Mouse (Mus musculus): ENCODE measurements around the gene Gucd1. TPM values are rescaled to one million over a fixed set of nuclear protein-coding genes. Genes with fewer than 3 reads are reported as not detected.

Gucd1 gene
- total and polyA plus RNA-seq, 3 experiments, result 16.8 to 19.0 (median 18.0) TPM

- in situ Hi-C loops (cut with MboI; ENCODE audit: low pct_ligation_motif_present, low pct_unique_long_range_greater_than_20kb, low sequenced_read_pairs), result no loop called here
- Histone ChIP-seq H3K9me3 (replicated peaks; ENCODE audit: low read length) (no peaks in the 10 kb centered on the region), H3K9ac (ENCODE audit: insufficient read depth, low read depth) (no peak overlapping the region), H3K27ac (ENCODE audit: insufficient read depth, low read depth) (peak overlapping the region; percentile 78), H3K36me3 (replicated peaks in 1 of 2; ENCODE audit: control insufficient read depth in 1 of 2, insufficient read depth in 1 of 2, low read length in 1 of 2) (peaks cover 13 to 51% of the 10 kb centered on the region in 2 experiments), H3K4me1 (ENCODE audit: control insufficient read depth in 1 of 2, insufficient read depth in 2 of 2) (peaks cover 68 to 97% of the 10 kb centered on the region in 2 experiments), H3K27me3 (replicated peaks) (no peaks in the 10 kb centered on the region), H3K79me2 (replicated peaks; ENCODE audit: control insufficient read depth, extremely low read depth, insufficient read depth, poor library complexity, severe bottlenecking) (no peaks in the 10 kb centered on the region; the same call in none of the 2 replicates), H3K4me2 (ENCODE audit: insufficient read depth, low read depth, poor library complexity, severe bottlenecking) (no peak overlapping the region), H3K4me3 (replicated peaks in 1 of 3; ENCODE audit: low read depth in 2 of 3, low read length in 2 of 3, poor library complexity in 1 of 3) (peak overlapping the region in 1 of 3 experiments; percentile 21)
- dilution Hi-C loops (cut with MboI; ENCODE audit: extremely low pct_ligation_motif_present, extremely low pct_unique_long_range_greater_than_20kb, low sequenced_read_pairs), result no loop called here
- TF ChIP-seq CHD1 (IDR thresholded peaks at IDR 0.05; ENCODE audit: low read depth, low read length), result no peak
- no peak for TF ChIP-seq IRF4 (IDR thresholded peaks at IDR 0.05; ENCODE audit: low read depth, low read length)
- no peak for TF ChIP-seq ETS1 (conservative IDR thresholded peaks at IDR 0.05; ENCODE audit: low read depth, low read length)
- TF ChIP-seq MAX (IDR thresholded peaks at IDR 0.05; ENCODE audit: low read length), result no peak
- TF ChIP-seq UBTF (IDR thresholded peaks at IDR 0.05; ENCODE audit: low read depth, low read length), result no peak
- TF ChIP-seq TBP (conservative IDR thresholded peaks at IDR 0.05; ENCODE audit: low read depth, low read length), result no peak
- TF ChIP-seq JUND (conservative IDR thresholded peaks at IDR 0.05; ENCODE audit: low read depth, low read length), result no peak
- TF ChIP-seq EP300 (IDR thresholded peaks at IDR 0.05; ENCODE audit: low read length), result no peak
- TF ChIP-seq RCOR1 (conservative IDR thresholded peaks at IDR 0.05; ENCODE audit: low read depth, low read length), result no peak
- no peak for TF ChIP-seq E2F4 (IDR thresholded peaks at IDR 0.05; ENCODE audit: insufficient replicate concordance, low read depth, low read length)
- TF ChIP-seq PAX5 (IDR thresholded peaks at IDR 0.05; ENCODE audit: low read length), result no peak
- TF ChIP-seq CHD2 (IDR thresholded peaks at IDR 0.05; ENCODE audit: low read length), result no peak
- no peak for TF ChIP-seq JUN (IDR thresholded peaks at IDR 0.05; ENCODE audit: insufficient read depth, low read depth, low read length)
- TF ChIP-seq GABPA (IDR thresholded peaks at IDR 0.05; ENCODE audit: insufficient replicate concordance, low read depth, low read length), result no peak
- no peak for TF ChIP-seq ELF1 (IDR thresholded peaks at IDR 0.05; ENCODE audit: low read depth, low read length)
- TF ChIP-seq MAZ (IDR thresholded peaks at IDR 0.05; ENCODE audit: low read depth, low read length), result no peak
- no peak for TF ChIP-seq NRF1 (IDR thresholded peaks at IDR 0.05; ENCODE audit: low read depth, low read length)
- TF ChIP-seq SMC3 (IDR thresholded peaks at IDR 0.05; ENCODE audit: low read depth, low read length), result no peak
- TF ChIP-seq USF1 (IDR thresholded peaks at IDR 0.05; ENCODE audit: low read depth, low read length), result no peak
- DNase-seq (ENCODE audit: extremely low read depth), result no peak
Measured at GRCm38 (mm10) chr10:75325821-75326220, 192.0 kb downstream of the Gucd1 start.

- Histone ChIP-seq H3K27ac (ENCODE audit: insufficient read depth, low read depth) (no peak overlapping the region), H3K79me2 (replicated peaks; ENCODE audit: control insufficient read depth, extremely low read depth, insufficient read depth, poor library complexity, severe bottlenecking) (no peaks in the 10 kb centered on the region; the same call in none of the 2 replicates), H3K4me1 (ENCODE audit: control insufficient read depth in 1 of 2, insufficient read depth in 2 of 2) (peaks cover 68 to 97% of the 10 kb centered on the region in 2 experiments), H3K4me3 (replicated peaks in 1 of 3; ENCODE audit: low read depth in 2 of 3, low read length in 2 of 3, poor library complexity in 1 of 3) (no peak overlapping the region), H3K27me3 (replicated peaks) (no peaks in the 10 kb centered on the region), H3K9ac (ENCODE audit: insufficient read depth, low read depth) (no peak overlapping the region), H3K9me3 (replicated peaks; ENCODE audit: low read length) (no peaks in the 10 kb centered on the region), H3K4me2 (ENCODE audit: insufficient read depth, low read depth, poor library complexity, severe bottlenecking) (peak overlapping the region; percentile 8; the same call in 1 of the 2 replicates), H3K36me3 (replicated peaks in 1 of 2; ENCODE audit: control insufficient read depth in 1 of 2, insufficient read depth in 1 of 2, low read length in 1 of 2) (peaks cover 13 to 51% of the 10 kb centered on the region in 2 experiments)
- DNase-seq (ENCODE audit: extremely low read depth), result no peak
- 0 out of 2 replicates have a peak, but pooled peaks have one; percentile 30 for TF ChIP-seq ELF1 (IDR thresholded peaks at IDR 0.05; ENCODE audit: low read depth, low read length)
- TF ChIP-seq EP300 (IDR thresholded peaks at IDR 0.05; ENCODE audit: low read length), result peak; percentile 67
- TF ChIP-seq IRF4 (IDR thresholded peaks at IDR 0.05; ENCODE audit: low read depth, low read length), result 0 out of 2 replicates have a peak, but pooled peaks have one; percentile 32
- TF ChIP-seq BHLHE40 (IDR thresholded peaks at IDR 0.05; ENCODE audit: low read depth, low read length), result 0 out of 2 replicates have a peak, but pooled peaks have one; percentile 9
- no peak for TF ChIP-seq CHD1 (IDR thresholded peaks at IDR 0.05; ENCODE audit: low read depth, low read length)
- TF ChIP-seq ETS1 (conservative IDR thresholded peaks at IDR 0.05; ENCODE audit: low read depth, low read length), result peak; percentile 66
- dilution Hi-C loops (cut with MboI; ENCODE audit: extremely low pct_ligation_motif_present, extremely low pct_unique_long_range_greater_than_20kb, low sequenced_read_pairs), result no loop called here
- in situ Hi-C loops (cut with MboI; ENCODE audit: low pct_ligation_motif_present, low pct_unique_long_range_greater_than_20kb, low sequenced_read_pairs), result no loop called here
Measured at GRCm38 (mm10) chr10:75324391-75324790, 193.4 kb downstream of the Gucd1 start.

Measured in CH12.LX (cell line).